Mouse (Mus musculus): Measurements from ENCODE around the gene Tfec. TPM values are rescaled to one million over a fixed set of nuclear protein-coding genes. Genes with fewer than 3 reads are reported as not detected.

The Tfec gene
- polyA plus RNA-seq (2015; fragmentation: Illumina TruSeq; extraction: RNeasy Lipid Tissue Mini Kit (QIAGEN cat#74804); ENCODE audit: insufficient read depth, low replicate concordance), result 11.6 TPM

GRCm38 (mm10) chr6:16898251-16898862, at the start of gene Tfec:
Gene Tfec (minus strand): TSS chr6:16898441.

Other genes with a start within 250 kb of the Tfec start
- gene Tes, start 166.7 kb upstream of the Tfec start, polyA plus RNA-seq (2015; fragmentation: Illumina TruSeq; extraction: RNeasy Lipid Tissue Mini Kit (QIAGEN cat#74804); ENCODE audit: insufficient read depth, low replicate concordance), result 56.8 TPM